Mouse (Mus musculus) gastrocnemius, adult 8-10 months (tissue): ENCODE results near the gene 2410004P03Rik. TPM values are rescaled to one million over a fixed set of nuclear protein-coding genes. Genes with fewer than 3 reads are reported as not detected.
A peak's percentile ranks its signal among the peaks of the same experiment; 100 is the strongest.
"Not testable (repeated sequence)": the region's sequence is repeated elsewhere in the genome, so short reads cannot be mapped to it uniquely, and the experiment has no call there.

Experiments
- DNase-seq, 2 experiments: peaks; one replicate each; pipeline ENCODE4 v3.0.0; 2022; ENCODE audit warnings: low spot score in 2 of 2
- total RNA-seq, 4 experiments: library from RNA; stranded (reverse); gene quantifications; 2 replicates each; pipeline ENCODE4 v1.2.4; 2022

The 2410004P03Rik gene
- total RNA-seq, 4 experiments from 2014 or later = not detected

- not testable (repeated sequence) for DNase-seq
Measured at GRCm38 (mm10) chr12:17021125-17021524, 9.6 kb upstream of the 2410004P03Rik start.

GRCm38 (mm10) chr12:17018468-17018867 is 6.9 kb upstream of the 2410004P03Rik start:
- DNase-seq = peak in 1 of 2 experiments; percentile 18

- DNase-seq = no peak
Measured at GRCm38 (mm10) chr12:17015711-17016110, 4.2 kb upstream of the 2410004P03Rik start.

- DNase-seq = no peak
Measured at GRCm38 (mm10) chr12:17012067-17012899, 756 bp upstream of the 2410004P03Rik start.

- no peak for DNase-seq
Measured at GRCm38 (mm10) chr12:17009466-17009865, 2.1 kb downstream of the 2410004P03Rik start.

GRCm38 (mm10) chr12:17001211-17001610 is 10.3 kb downstream of the 2410004P03Rik start:
- no peak for DNase-seq

- DNase-seq = no peak
Measured at GRCm38 (mm10) chr12:17000628-17001027, 10.9 kb downstream of the 2410004P03Rik start.

GRCm38 (mm10) chr12:16999739-17000497 is 11.6 kb downstream of the 2410004P03Rik start, which contains the start of gene Pqlc3:
Gene Pqlc3 (minus strand): TSS chr12:17000408.
- peak; percentile 74 to 79 for DNase-seq

- no peak for DNase-seq
Measured at GRCm38 (mm10) chr12:16999146-16999545, 12.4 kb downstream of the 2410004P03Rik start.

GRCm38 (mm10) chr12:16996886-16997462 is 14.6 kb downstream of the 2410004P03Rik start:
- no peak for DNase-seq

GRCm38 (mm10) chr12:16996281-16996680 is 15.2 kb downstream of the 2410004P03Rik start:
- DNase-seq = no peak

- DNase-seq = no peak
Measured at GRCm38 (mm10) chr12:16994291-16994690, 17.2 kb downstream of the 2410004P03Rik start.

GRCm38 (mm10) chr12:16992355-16992754 is 19.2 kb downstream of the 2410004P03Rik start:
- DNase-seq = no peak

- DNase-seq = no peak
Measured at GRCm38 (mm10) chr12:16991376-16991775, 20.2 kb downstream of the 2410004P03Rik start.

- no peak for DNase-seq
Measured at GRCm38 (mm10) chr12:16985778-16986177, 25.7 kb downstream of the 2410004P03Rik start.

- no peak for DNase-seq
Measured at GRCm38 (mm10) chr12:16977120-16977519, 34.4 kb downstream of the 2410004P03Rik start.

- DNase-seq = no peak
Measured at GRCm38 (mm10) chr12:16966811-16967210, 44.7 kb downstream of the 2410004P03Rik start.

GRCm38 (mm10) chr12:16963354-16963753 is 48.2 kb downstream of the 2410004P03Rik start:
- DNase-seq = no peak

- no peak for DNase-seq
Measured at GRCm38 (mm10) chr12:16958851-16959250, 52.7 kb downstream of the 2410004P03Rik start.
